In the genomic region with DNA sequence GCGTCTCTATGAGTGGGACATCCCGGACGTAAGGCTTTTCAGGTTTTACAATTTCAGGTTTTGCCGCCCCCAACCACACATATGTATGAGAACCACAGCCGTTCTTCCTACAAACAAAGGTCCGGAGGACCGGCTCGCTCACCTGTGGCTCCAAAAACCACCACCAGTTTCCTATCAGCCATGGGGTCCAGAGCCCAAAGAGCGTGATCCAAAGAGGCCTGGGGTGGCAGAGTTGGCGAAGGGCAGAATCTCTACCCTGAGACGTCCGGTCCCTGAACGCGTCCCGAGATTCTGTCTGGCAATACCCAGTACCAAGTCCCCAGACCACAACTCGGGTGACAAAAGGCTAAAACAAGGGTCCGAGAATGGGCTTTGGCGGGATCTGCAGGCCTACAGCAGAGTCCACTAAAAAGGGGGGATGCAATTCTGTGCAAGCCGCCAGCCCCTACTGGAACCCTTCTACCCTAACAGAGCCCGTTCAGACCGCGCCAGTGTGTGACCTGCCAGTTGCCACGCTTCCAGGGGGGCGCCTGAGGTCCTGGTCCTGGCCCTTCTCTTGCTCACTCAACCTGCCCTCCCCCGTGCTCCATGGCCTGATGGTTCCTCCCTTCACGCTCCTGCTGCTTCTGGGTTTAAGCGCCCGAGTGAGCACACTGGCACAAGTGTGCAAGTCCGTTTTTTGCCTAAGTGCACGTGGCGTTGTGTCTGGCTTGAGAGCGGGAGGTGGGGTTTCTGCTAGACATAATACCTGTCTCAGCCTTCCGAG, we compare ENCODE assay signal across 8 mouse cellular contexts. TPM values are rescaled to one million over a fixed set of nuclear protein-coding genes. Genes with fewer than 3 reads are reported as not detected.
DNase-seq lines count a peak whose midpoint lies in the region; ATAC-seq and TF ChIP-seq lines count a peak whose summit lies in the region.

A gene (minus strand): TSS at position 604 of the 766 bp plus-strand sequence.

- no peak for TF ChIP-seq CTCF in E14TG2a.4 (conservative IDR thresholded peaks at IDR 0.05; ENCODE audit: low read length)
- no peak for TF ChIP-seq CTCF in heart, postnatal 0 days (IDR thresholded peaks at IDR 0.05; ENCODE audit: low read depth)
- TF ChIP-seq CTCF in liver, postnatal 0 days (IDR thresholded peaks at IDR 0.05; ENCODE audit: low read depth), result 0 out of 2 replicates have a peak, but pooled peaks have one; percentile 1
- no peak for TF ChIP-seq CTCF in testis, adult 2 months (IDR thresholded peaks at IDR 0.05; ENCODE audit: control insufficient read depth, insufficient read depth, insufficient replicate concordance, low read depth, low read length)

- no peaks in the 10 kb centered on the region for H3K9me3 ChIP-seq in E14TG2a.4 (ENCODE audit: low read length)
- no peaks in the 10 kb centered on the region for H3K9me3 ChIP-seq in forebrain, embryonic 11.5 days (ENCODE audit: control insufficient read depth, low read length)
- no peaks in the 10 kb centered on the region for H3K9me3 ChIP-seq in heart, postnatal 0 days (replicated peaks; ENCODE audit: control insufficient read depth, low read length)
- H3K9me3 ChIP-seq in liver, postnatal 0 days (ENCODE audit: low read length), result no peaks in the 10 kb centered on the region
- no peaks in the 10 kb centered on the region for H3K9me3 ChIP-seq in neural tube, embryonic 14.5 days (ENCODE audit: control insufficient read depth, low read length)

- H3K4me2 ChIP-seq in forebrain, embryonic 11.5 days (ENCODE audit: low read depth, low read length, severe bottlenecking), result peak within 1 kb of the TSS; percentile 60
- H3K4me2 ChIP-seq in heart, postnatal 0 days (ENCODE audit: low read depth, low read length), result peak within 1 kb of the TSS; percentile 77
- H3K4me2 ChIP-seq in liver, postnatal 0 days (ENCODE audit: low read depth, low read length), result peak within 1 kb of the TSS; percentile 80
- H3K4me2 ChIP-seq in neural tube, embryonic 14.5 days (ENCODE audit: low read depth, low read length), result peak within 1 kb of the TSS; percentile 70

- peak; percentile 56 for DNase-seq in c-Kit-negative CD71-positive TER-119-positive erythroid progenitor cells, embryonic 14.5 days (ENCODE audit: low read depth, low spot score)
- peak; percentile 87 for DNase-seq in forebrain, embryonic 11.5 days (ENCODE audit: low spot score)
- peak; percentile 41 for DNase-seq in heart, postnatal 0 days (ENCODE audit: low spot score)
- DNase-seq in kidney, postnatal 4 days, result peak; percentile 77 to 86
- DNase-seq in liver, postnatal 0 days, result peak; percentile 80

- H3K4me3 ChIP-seq in E14TG2a.4 (replicated peaks; ENCODE audit: low read length), result peak within 1 kb of the TSS; percentile 85
- peak within 1 kb of the TSS; percentile 51 for H3K4me3 ChIP-seq in forebrain, embryonic 11.5 days (ENCODE audit: low read depth, low read length)
- peak within 1 kb of the TSS; percentile 57 for H3K4me3 ChIP-seq in heart, postnatal 0 days (ENCODE audit: low read depth, low read length)
- H3K4me3 ChIP-seq in liver, postnatal 0 days (ENCODE audit: low read depth, low read length), result peak within 1 kb of the TSS; percentile 79
- H3K4me3 ChIP-seq in neural tube, embryonic 14.5 days (ENCODE audit: low read depth, low read length), result peak within 1 kb of the TSS; percentile 46
- peak within 1 kb of the TSS; percentile 83 for H3K4me3 ChIP-seq in testis, adult 2 months (ENCODE audit: control insufficient read depth, low read depth, low read length)

- peak within 1 kb of the TSS; percentile 81 for H3K27ac ChIP-seq in forebrain, embryonic 11.5 days (ENCODE audit: low read depth, low read length)
- H3K27ac ChIP-seq in heart, postnatal 0 days (ENCODE audit: low read depth), result no peak within 1 kb of the TSS
- H3K27ac ChIP-seq in liver, postnatal 0 days (ENCODE audit: low read depth), result peak within 1 kb of the TSS; percentile 67
- H3K27ac ChIP-seq in neural tube, embryonic 14.5 days (ENCODE audit: low read depth, low read length), result peak within 1 kb of the TSS; percentile 70; the same call in 1 of the 2 replicates
- no peak within 1 kb of the TSS for H3K27ac ChIP-seq in testis, adult 2 months (ENCODE audit: control insufficient read depth, insufficient read depth, low read depth, low read length)

- H3K4me1 ChIP-seq in E14TG2a.4 (replicated peaks; ENCODE audit: low read depth, low read length), result peaks cover 16% of the 10 kb centered on the region
- no peaks in the 10 kb centered on the region; the same call in 1 of the 2 replicates for H3K4me1 ChIP-seq in forebrain, embryonic 11.5 days (replicated peaks; ENCODE audit: control insufficient read depth, insufficient read depth, low read length)
- no peaks in the 10 kb centered on the region; the same call in 1 of the 2 replicates for H3K4me1 ChIP-seq in heart, postnatal 0 days (ENCODE audit: control insufficient read depth, insufficient read depth)
- peaks cover 22% of the 10 kb centered on the region for H3K4me1 ChIP-seq in liver, postnatal 0 days (ENCODE audit: insufficient read depth)
- no peaks in the 10 kb centered on the region for H3K4me1 ChIP-seq in neural tube, embryonic 14.5 days (ENCODE audit: control insufficient read depth, insufficient read depth, low read length)
- peaks cover 5% of the 10 kb centered on the region for H3K4me1 ChIP-seq in testis, adult 2 months (ENCODE audit: control insufficient read depth, insufficient read depth, low read length)

- peaks cover 10% of the 10 kb centered on the region; the same call in 1 of the 2 replicates for H3K27me3 ChIP-seq in E14TG2a.4 (ENCODE audit: insufficient read depth, low read length)
- no peaks in the 10 kb centered on the region for H3K27me3 ChIP-seq in forebrain, embryonic 11.5 days (ENCODE audit: control insufficient read depth, insufficient read depth, low read length)
- no peaks in the 10 kb centered on the region for H3K27me3 ChIP-seq in heart, postnatal 0 days (ENCODE audit: control insufficient read depth, insufficient read depth, low read length)
- no peaks in the 10 kb centered on the region for H3K27me3 ChIP-seq in liver, postnatal 0 days (ENCODE audit: insufficient read depth, low read length)
- H3K27me3 ChIP-seq in neural tube, embryonic 14.5 days (ENCODE audit: control insufficient read depth, insufficient read depth, low read length), result no peaks in the 10 kb centered on the region
- no peaks in the 10 kb centered on the region for H3K27me3 ChIP-seq in testis, adult 2 months (ENCODE audit: control insufficient read depth, insufficient read depth, low read length)

- peak; percentile 90 for ATAC-seq in forebrain, embryonic 11.5 days (replicated peaks; ENCODE audit: low FRiP score)
- ATAC-seq in heart, postnatal 0 days (ENCODE audit: insufficient read depth, low read depth), result peak; percentile 84
- peak; percentile 84 for ATAC-seq in liver, postnatal 0 days
- ATAC-seq in neural tube, embryonic 14.5 days (ENCODE audit: low read depth), result peak; percentile 93

- peak within 1 kb of the TSS; percentile 85 for H3K9ac ChIP-seq in forebrain, embryonic 11.5 days (ENCODE audit: low read length)
- peak within 1 kb of the TSS; percentile 61 for H3K9ac ChIP-seq in heart, postnatal 0 days (replicated peaks; ENCODE audit: low read depth, low read length)
- peak within 1 kb of the TSS; percentile 81 for H3K9ac ChIP-seq in liver, postnatal 0 days (replicated peaks)
- H3K9ac ChIP-seq in neural tube, embryonic 14.5 days (replicated peaks; ENCODE audit: low read depth, low read length), result peak within 1 kb of the TSS; percentile 47

- no peak for TF ChIP-seq EP300 in heart, postnatal 0 days (IDR thresholded peaks at IDR 0.05; ENCODE audit: low read depth)
- 0 out of 2 replicates have a peak, but pooled peaks have one; percentile 36 for TF ChIP-seq EP300 in liver, postnatal 0 days (IDR thresholded peaks at IDR 0.05; ENCODE audit: low read depth)

- H3K36me3 ChIP-seq in E14TG2a.4 (ENCODE audit: insufficient read depth, low read length), result peaks cover 30% of the 10 kb centered on the region
- H3K36me3 ChIP-seq in forebrain, embryonic 11.5 days (ENCODE audit: control insufficient read depth, insufficient read depth, low read length), result peaks cover 14% of the 10 kb centered on the region; the same call in 1 of the 2 replicates
- no peaks in the 10 kb centered on the region for H3K36me3 ChIP-seq in heart, postnatal 0 days (replicated peaks; ENCODE audit: control insufficient read depth, insufficient read depth, low read length)
- H3K36me3 ChIP-seq in liver, postnatal 0 days (replicated peaks; ENCODE audit: insufficient read depth, low read length), result peaks cover 12% of the 10 kb centered on the region
- 0 out of 2 replicates have a peak, but pooled peaks cover 7% of the 10 kb centered on the region for H3K36me3 ChIP-seq in neural tube, embryonic 14.5 days (ENCODE audit: control insufficient read depth, insufficient read depth, low read length)
- H3K36me3 ChIP-seq in testis, adult 2 months (ENCODE audit: control insufficient read depth, insufficient read depth, low read length), result no peaks in the 10 kb centered on the region

- TF ChIP-seq POLR2A in testis, adult 2 months (IDR thresholded peaks at IDR 0.05; ENCODE audit: control insufficient read depth, low read depth, low read length), result no peak

- WGBS in forebrain, embryonic 11.5 days, result 15% methylated on average over 33 of the region's 33 CpGs
- WGBS in heart, postnatal 0 days, result 9% methylated on average over 33 of the region's 33 CpGs
- WGBS in liver, postnatal 0 days (ENCODE audit: insufficient replicate concordance), result 16% methylated on average over 33 of the region's 33 CpGs
- WGBS in neural tube, embryonic 14.5 days, result 13% methylated on average over 33 of the region's 33 CpGs

RNA-seq across cellular contexts. Expression of the gene that starts here (rescaled TPM):
- polyA plus RNA-seq in forebrain, embryonic 11.5 days (2014; fragmentation: Nextera tagmentation; extraction: Ambion mirVana), result 212 and 220 TPM in 2 replicates
- 12.4 and 21.1 TPM in 2 replicates for total RNA-seq in heart, postnatal 0 days (2014; rRNA removed; ENCODE audit: low replicate concordance)
- polyA plus RNA-seq in heart, postnatal 0 days (2015; fragmentation: Nextera tagmentation; extraction: Ambion mirVana), result 8.6 and 9.8 TPM in 2 replicates
- polyA plus RNA-seq in liver, postnatal 0 days (2015; fragmentation: Nextera tagmentation; extraction: Ambion mirVana), result 20.4 and 24.1 TPM in 2 replicates
- 57.2 and 63.7 TPM in 2 replicates for polyA plus RNA-seq in neural tube, embryonic 14.5 days (2014; fragmentation: Nextera tagmentation; extraction: Ambion mirVana)
- polyA plus RNA-seq in testis, adult 2 months (2012; rRNA removed), result 1.8 and 2.2 TPM in 2 replicates

Comparison
In these comparisons a context has a peak if more than half of its experiments do, and no peak if none do; other contexts are left out.
1. H3K27ac ChIP-seq: peak in forebrain, embryonic 11.5 days (single experiment), liver, postnatal 0 days (single experiment) and neural tube, embryonic 14.5 days (single experiment); none in heart, postnatal 0 days (single experiment) and testis, adult 2 months (single experiment).
2. Peak in every context shown above with its lines, with median percentiles within 50 percentile points of each other: H3K4me3 ChIP-seq, DNase-seq, ATAC-seq, H3K4me2 ChIP-seq and H3K9ac ChIP-seq.